ENCODE assay signal across 9 mouse cellular contexts in the genomic region with DNA sequence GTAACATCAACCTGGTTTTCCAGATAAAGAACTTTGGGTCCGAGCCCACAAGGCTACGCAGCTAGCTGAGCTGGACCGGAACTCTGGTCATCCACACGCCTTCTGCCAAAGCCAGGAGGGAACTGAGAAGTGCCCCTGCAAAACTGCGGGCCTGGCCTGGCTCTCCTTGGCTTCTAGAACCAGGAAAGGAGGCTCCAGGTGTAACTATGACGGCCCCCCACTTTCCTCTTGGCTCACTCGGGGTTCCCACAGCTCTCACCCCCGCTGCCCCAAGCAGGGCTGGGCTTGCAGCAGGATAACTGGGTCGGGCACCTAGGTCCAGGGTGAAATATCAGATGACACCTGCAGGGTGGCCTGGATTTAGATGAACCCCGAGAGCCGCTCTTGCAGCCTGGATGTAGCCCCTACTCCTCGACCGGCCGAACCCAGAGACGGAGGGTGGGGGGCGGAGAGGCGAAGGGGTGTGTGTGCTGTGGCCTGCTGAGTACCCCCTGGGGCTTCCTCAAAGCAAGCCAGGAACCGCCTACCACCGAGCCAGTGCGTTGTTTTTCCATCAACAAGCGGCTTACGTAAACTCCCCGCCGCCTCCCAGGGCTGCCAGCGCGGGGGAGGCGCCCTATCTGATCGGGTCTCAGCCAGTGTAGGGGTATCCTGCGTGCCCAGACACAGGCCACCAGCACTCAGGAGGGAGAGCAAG. TPM values are rescaled to one million over a fixed set of nuclear protein-coding genes. Genes with fewer than 3 reads are reported as not detected.
DNase-seq lines count a peak whose midpoint lies in the region; ATAC-seq and TF ChIP-seq lines count a peak whose summit lies in the region.
"Had no signal": no experiment of that assay in that cellular context is flagged by ENCODE, and none has a peak within 500 bp of the region (broad histone marks: within the 10 kb centered on the region; RNA-seq: fewer than 3 reads in every experiment).

No protein-coding gene starts in this region.

- TF ChIP-seq CTCF in MEL (IDR thresholded peaks at IDR 0.05 in 2 of 3, conservative IDR thresholded peaks at IDR 0.05 in 1 of 3; ENCODE audit: control insufficient read depth in 1 of 3, insufficient read depth in 1 of 3, low read depth in 2 of 3, low read length in 3 of 3, poor library complexity in 1 of 3, severe bottlenecking in 1 of 3) = no peak

- intact Hi-C loops in heart, postnatal 10 days (cut with DNase I) = loop anchor here (2.0 kb wide), 1 partner anchor 564 kb away; no protein-coding TSS in a partner anchor

- peak overlapping the region; percentile 63 for H3K4me2 ChIP-seq in heart, embryonic 13.5 days
- peak overlapping the region; percentile 50 for H3K4me2 ChIP-seq in embryonic facial prominence, embryonic 13.5 days
- H3K4me2 ChIP-seq in limb, embryonic 13.5 days (replicated peaks) = peak overlapping the region; percentile 52

- no peaks in the 10 kb centered on the region for H3K79me2 ChIP-seq in MEL (ENCODE audit: control insufficient read depth, insufficient read depth, low read length, poor library complexity)

- 0 out of 2 replicates have a peak, but pooled peaks have one; percentile 15 for ATAC-seq in heart, embryonic 13.5 days (ENCODE audit: extremely low read depth, insufficient number of reproducible peaks, low FRiP score, low TSS enrichment)
- no peak for ATAC-seq in embryonic facial prominence, embryonic 13.5 days (ENCODE audit: insufficient number of reproducible peaks, insufficient read depth, low FRiP score, low TSS enrichment, low read depth)
- no peak for ATAC-seq in limb, embryonic 13.5 days (ENCODE audit: low FRiP score, low read depth)
- ATAC-seq: Patski had no signal

- H3K9me3 ChIP-seq in heart, embryonic 13.5 days = 0 out of 2 replicates have a peak, but pooled peaks cover 3% of the 10 kb centered on the region
- H3K9me3 ChIP-seq in MEL (replicated peaks; ENCODE audit: insufficient read depth, low read length) = no peaks in the 10 kb centered on the region
- H3K9me3 ChIP-seq in embryonic facial prominence, embryonic 13.5 days = no peaks in the 10 kb centered on the region
- H3K9me3 ChIP-seq in limb, embryonic 13.5 days = no peaks in the 10 kb centered on the region

- DNase-seq in heart, postnatal 10 days = no peak
- peak; percentile 80 for DNase-seq in MEL (ENCODE audit: low read depth, low spot score)
- DNase-seq in testis, postnatal 14 days (ENCODE audit: low spot score) = peak; percentile 24
- DNase-seq in c-Kit-positive CD71-positive TER-119-positive erythroid progenitor cells, embryonic 14.5 days (ENCODE audit: low spot score) = no peak
- no peak for DNase-seq in frontal cortex, postnatal 10 days (ENCODE audit: low spot score in 2 of 2)

- no peak overlapping the region for H3K27ac ChIP-seq in heart, embryonic 13.5 days (replicated peaks)
- H3K27ac ChIP-seq in MEL (ENCODE audit: control insufficient read depth, low read depth, low read length) = peak overlapping the region; percentile 72
- no peak overlapping the region for H3K27ac ChIP-seq in embryonic facial prominence, embryonic 13.5 days
- H3K27ac ChIP-seq in limb, embryonic 13.5 days = no peak overlapping the region

- TF ChIP-seq EP300 in MEL (IDR thresholded peaks at IDR 0.05; ENCODE audit: low read depth in 1 of 2, low read length in 2 of 2) = peak in 1 of 2 experiments; percentile 47; a peak in 2 of 4 replicates

- no peaks in the 10 kb centered on the region for H3K36me3 ChIP-seq in heart, embryonic 13.5 days
- peaks cover 0 to 8% of the 10 kb centered on the region in 2 experiments; a peak in 2 of 4 replicates for H3K36me3 ChIP-seq in MEL (ENCODE audit: control insufficient read depth in 1 of 2, insufficient read depth in 2 of 2, low read length in 2 of 2)
- H3K36me3 ChIP-seq in embryonic facial prominence, embryonic 13.5 days = no peaks in the 10 kb centered on the region
- no peaks in the 10 kb centered on the region for H3K36me3 ChIP-seq in limb, embryonic 13.5 days

- no peak for TF ChIP-seq RAD21 in MEL (IDR thresholded peaks at IDR 0.05; ENCODE audit: low read depth, low read length)

- peaks cover 16% of the 10 kb centered on the region for H3K4me1 ChIP-seq in heart, embryonic 13.5 days
- peaks cover 8 to 15% of the 10 kb centered on the region in 2 experiments for H3K4me1 ChIP-seq in MEL (ENCODE audit: control insufficient read depth in 1 of 2, insufficient read depth in 2 of 2, low read length in 2 of 2)
- H3K4me1 ChIP-seq in embryonic facial prominence, embryonic 13.5 days = peaks cover 18% of the 10 kb centered on the region
- H3K4me1 ChIP-seq in limb, embryonic 13.5 days = peaks cover 24% of the 10 kb centered on the region

- peaks cover 68% of the 10 kb centered on the region for H3K27me3 ChIP-seq in heart, embryonic 13.5 days (replicated peaks)
- no peaks in the 10 kb centered on the region for H3K27me3 ChIP-seq in MEL (ENCODE audit: control insufficient read depth in 1 of 2, insufficient read depth in 2 of 2, low read length in 2 of 2)
- peaks cover 54% of the 10 kb centered on the region for H3K27me3 ChIP-seq in embryonic facial prominence, embryonic 13.5 days
- H3K27me3 ChIP-seq in limb, embryonic 13.5 days = peaks cover 45% of the 10 kb centered on the region
- H3K27me3 ChIP-seq: Patski had no signal

- WGBS in heart, embryonic 13.5 days = 3% methylated on average over 29 of the region's 29 CpGs
- WGBS in embryonic facial prominence, embryonic 13.5 days = 3% methylated on average over 28 of the region's 29 CpGs
- 7% methylated on average over 29 of the region's 29 CpGs for WGBS in limb, embryonic 13.5 days

- TF ChIP-seq POLR2A in MEL (IDR thresholded peaks at IDR 0.05; ENCODE audit: control insufficient read depth in 1 of 2, insufficient read depth in 1 of 2, low read depth in 1 of 2, low read length in 2 of 2, poor library complexity in 1 of 2) = 0 out of 4 replicates have a peak, but pooled peaks of 1 of the 2 experiments have one; percentile 28

- peak overlapping the region; percentile 32 for H3K4me3 ChIP-seq in heart, embryonic 13.5 days
- H3K4me3 ChIP-seq in MEL (ENCODE audit: control insufficient read depth in 1 of 2, insufficient read depth in 1 of 2, low read depth in 2 of 2, low read length in 2 of 2) = peak overlapping the region; percentile 41 to 57
- peak overlapping the region; percentile 31 for H3K4me3 ChIP-seq in embryonic facial prominence, embryonic 13.5 days
- H3K4me3 ChIP-seq in limb, embryonic 13.5 days = peak overlapping the region; percentile 21

- peak overlapping the region; percentile 50 for H3K9ac ChIP-seq in heart, embryonic 13.5 days
- peak overlapping the region; percentile 59 for H3K9ac ChIP-seq in MEL (ENCODE audit: control insufficient read depth, low read depth, low read length, poor library complexity, severe bottlenecking)
- peak overlapping the region; percentile 40; the same call in 1 of the 2 replicates for H3K9ac ChIP-seq in embryonic facial prominence, embryonic 13.5 days
- no peak overlapping the region; the same call in 1 of the 2 replicates for H3K9ac ChIP-seq in limb, embryonic 13.5 days

TF ChIP-seq in MEL, 35 proteins besides CTCF, POLR2A, EP300 and RAD21:
- TF ChIP-seq TAL1 (IDR thresholded peaks at IDR 0.05; ENCODE audit: low read length) (no peak), TCF12 (IDR thresholded peaks at IDR 0.05; ENCODE audit: low read depth, low read length) (0 out of 2 replicates have a peak, but pooled peaks have one; percentile 32), MXI1 (IDR thresholded peaks at IDR 0.05; ENCODE audit: low read depth, low read length) (no peak), ETS1 (IDR thresholded peaks at IDR 0.05; ENCODE audit: low read depth, low read length) (peak; percentile 49; the same call in 1 of the 2 replicates), GATA1 (IDR thresholded peaks at IDR 0.05; ENCODE audit: low read depth, low read length) (peak; percentile 71; the same call in 1 of the 2 replicates), MAZ (IDR thresholded peaks at IDR 0.05; ENCODE audit: low read depth, low read length) (0 out of 2 replicates have a peak, but pooled peaks have one; percentile 26)

RNA-seq across cellular contexts. Expression of gene Lhx2, which starts 39.9 kb away (rescaled TPM):
- 0.40 and 0.62 TPM in 2 replicates for polyA plus RNA-seq in heart, embryonic 13.5 days (2015; fragmentation: Nextera tagmentation; extraction: Ambion mirVana)
- total RNA-seq in heart, postnatal 10 days (2021) = under 1 TPM in 1 of 2 experiments, not detected in 1; 0.15 TPM
- total RNA-seq in MEL (2012; rRNA removed) = 0.12 TPM in 1 of 2 replicates, not detected in the other
- polyA plus RNA-seq in MEL (2012; ENCODE audit: insufficient read depth in 1 of 2, insufficient read length in 2 of 2, low read depth in 1 of 2, low replicate concordance in 2 of 2, missing spikeins in 1 of 2) = not detected
- polyA plus RNA-seq in embryonic facial prominence, embryonic 13.5 days (2015; fragmentation: Nextera tagmentation; extraction: Ambion mirVana) = 10.0 and 17.8 TPM in 2 replicates
- polyA plus RNA-seq in limb, embryonic 13.5 days (2015; fragmentation: Nextera tagmentation; extraction: Ambion mirVana) = 15.4 and 17.4 TPM in 2 replicates

Comparison
In these comparisons a context has a peak if more than half of its experiments do, and no peak if none do; other contexts are left out.
1. DNase-seq: peak in MEL (single experiment) and testis, postnatal 14 days (single experiment); none in heart, postnatal 10 days (0 of 2), c-Kit-positive CD71-positive TER-119-positive erythroid progenitor cells, embryonic 14.5 days (single experiment) and frontal cortex, postnatal 10 days (0 of 2).
2. Peak in every context shown above with its lines, with median percentiles within 50 percentile points of each other: H3K4me2 ChIP-seq and H3K4me3 ChIP-seq.